Mouse (Mus musculus): ENCODE results near the gene Mapt. TPM values are rescaled to one million over a fixed set of nuclear protein-coding genes. Genes with fewer than 3 reads are reported as not detected.

Gene Mapt
- total and polyA plus RNA-seq, 3 experiments: 59.1 to 270 (median 95.3) TPM

GRCm38 (mm10) chr11:104275765-104276164 lies 44.6 kb downstream of the Mapt start:
- no peak for DNase-seq

GRCm38 (mm10) chr11:104278222-104278621 lies 47.0 kb downstream of the Mapt start:
- peak; percentile 87 for DNase-seq

GRCm38 (mm10) chr11:104279049-104279448 lies 47.9 kb downstream of the Mapt start:
- DNase-seq: no peak

DNA sequence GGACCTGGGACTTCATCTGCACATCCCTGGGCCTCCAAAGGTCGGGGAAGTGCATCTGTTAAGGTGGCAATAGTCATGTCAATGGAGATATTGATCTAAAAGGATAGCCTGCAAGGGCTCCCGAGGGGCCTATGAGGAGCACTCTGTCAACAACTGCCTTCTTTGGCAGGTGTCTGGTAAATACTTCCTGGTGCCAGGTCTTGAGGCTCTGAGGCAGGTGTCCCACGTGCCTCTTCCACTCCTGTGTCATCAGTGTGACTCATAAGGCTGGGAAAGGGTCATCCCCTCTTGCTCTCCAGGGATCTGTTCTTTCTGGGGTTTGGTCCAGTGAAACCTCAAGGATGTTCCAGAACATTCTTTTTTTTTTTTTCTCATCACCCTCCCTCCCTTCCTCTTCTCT lies 48.3 kb downstream of the Mapt start:
- DNase-seq: no peak

GRCm38 (mm10) chr11:104281501-104281900 lies 50.3 kb downstream of the Mapt start:
- DNase-seq: no peak

GRCm38 (mm10) chr11:104287113-104287512 lies 55.9 kb downstream of the Mapt start:
- DNase-seq: no peak

GRCm38 (mm10) chr11:104288835-104289198 lies 57.6 kb downstream of the Mapt start:
- no peak for DNase-seq

DNA sequence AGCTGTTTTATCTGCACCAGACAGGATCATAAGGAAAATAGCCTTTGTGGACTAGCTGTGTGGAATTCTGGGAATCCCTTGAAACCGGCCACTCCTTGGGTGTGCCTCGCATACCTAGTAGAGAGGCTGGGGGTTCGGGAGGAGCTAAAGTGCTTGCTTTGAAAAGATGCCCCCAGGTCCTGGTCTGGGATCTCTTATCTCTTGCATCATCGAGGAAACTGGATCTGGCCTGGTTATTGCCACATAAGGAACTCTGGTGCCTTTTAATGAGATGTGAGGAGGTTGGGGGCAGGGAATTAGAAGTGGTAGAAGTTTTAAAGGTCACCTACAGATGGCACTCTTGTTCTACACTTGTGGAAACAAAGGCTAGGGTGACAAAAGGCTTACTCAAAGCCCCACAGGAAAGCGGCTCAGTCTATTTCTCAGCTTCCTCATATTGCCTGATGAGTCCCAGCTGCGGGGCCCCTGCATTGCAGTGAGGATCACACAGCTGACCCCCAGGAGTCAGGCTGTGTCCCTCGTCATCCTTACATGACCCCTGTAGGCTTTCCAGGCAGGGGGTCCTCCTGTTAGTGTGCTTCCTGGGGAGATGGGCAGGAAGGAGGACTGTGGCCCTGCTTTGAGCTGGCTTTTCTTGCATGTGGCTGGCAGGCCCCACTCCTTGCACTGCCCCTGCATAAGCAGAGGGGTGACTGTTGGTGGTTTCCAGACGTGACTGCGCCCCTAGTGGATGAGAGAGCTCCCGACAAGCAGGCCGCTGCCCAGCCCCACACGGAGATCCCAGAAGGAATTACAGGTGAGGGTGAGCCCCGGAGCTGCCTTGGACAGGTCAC lies 58.2 kb downstream of the Mapt start:
- peak; percentile 70 for DNase-seq

DNA sequence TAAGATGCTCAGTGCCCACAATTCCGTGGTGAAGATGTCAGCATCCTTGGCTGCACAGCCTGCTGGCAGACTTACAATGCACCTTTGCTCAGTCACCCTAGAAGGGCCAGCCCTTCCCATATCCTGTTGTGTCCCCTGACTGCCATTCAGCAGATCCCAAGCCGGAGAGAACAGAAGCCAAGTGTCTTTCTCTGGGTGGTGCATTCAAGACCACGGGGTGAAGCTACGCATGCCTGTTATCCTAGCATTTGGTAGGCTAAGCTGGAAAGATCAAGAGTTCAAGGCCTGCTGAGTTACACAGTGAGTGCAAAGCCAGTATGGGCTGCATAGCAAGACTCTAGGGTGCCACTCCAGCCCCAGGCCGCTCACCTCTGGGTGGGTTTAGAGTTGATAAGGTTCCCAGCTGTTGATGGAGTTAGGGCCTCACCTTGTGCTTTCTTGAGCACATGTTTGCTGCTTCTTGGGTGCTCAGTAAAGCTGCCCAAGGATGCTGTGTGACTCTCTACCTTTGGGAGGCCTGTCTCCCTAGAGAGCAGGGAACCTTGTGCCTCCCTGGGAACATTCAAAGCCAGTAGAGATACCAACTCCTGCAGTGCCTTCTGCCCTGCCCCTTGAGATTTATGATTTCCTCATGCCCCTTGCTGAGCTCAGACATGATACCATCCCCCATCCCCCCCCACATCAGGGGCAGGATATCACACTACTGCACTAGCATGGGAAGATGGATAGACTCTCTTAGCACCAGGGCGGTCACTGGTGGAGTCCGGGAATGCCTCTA lies 61.4 kb downstream of the Mapt start:
- DNase-seq: no peak

GRCm38 (mm10) chr11:104293241-104293640 lies 62.1 kb downstream of the Mapt start:
- no peak for DNase-seq

- DNase-seq: no peak
Measured at GRCm38 (mm10) chr11:104295145-104295544, 64.0 kb downstream of the Mapt start.

GRCm38 (mm10) chr11:104295656-104296055 lies 64.5 kb downstream of the Mapt start:
- DNase-seq: no peak

GRCm38 (mm10) chr11:104297671-104298070 lies 66.5 kb downstream of the Mapt start:
- DNase-seq: peak; percentile 57

DNA sequence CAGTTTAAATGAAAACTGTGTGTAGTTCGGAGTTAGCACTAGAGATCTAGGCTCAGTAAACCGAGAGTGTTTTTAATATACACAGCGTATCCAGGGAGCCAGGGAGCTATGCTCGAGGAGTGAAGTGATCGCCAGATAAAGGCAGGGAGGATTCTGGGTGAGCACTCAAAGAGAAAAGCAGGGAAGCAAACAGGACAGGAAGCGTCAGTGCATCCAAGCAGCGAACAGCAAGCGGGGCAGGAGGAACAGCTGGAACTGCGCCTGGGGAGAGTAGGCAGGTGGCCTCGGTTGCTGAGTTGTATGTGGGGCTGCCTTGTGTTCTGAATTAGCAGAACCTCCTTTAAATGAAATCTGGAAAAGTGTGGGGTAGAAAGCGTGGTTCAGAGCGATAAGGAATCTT lies 71.4 kb downstream of the Mapt start:
- no peak for DNase-seq

- DNase-seq: peak; percentile 62
Measured at GRCm38 (mm10) chr11:104303088-104303960, 72.1 kb downstream of the Mapt start.

DNA sequence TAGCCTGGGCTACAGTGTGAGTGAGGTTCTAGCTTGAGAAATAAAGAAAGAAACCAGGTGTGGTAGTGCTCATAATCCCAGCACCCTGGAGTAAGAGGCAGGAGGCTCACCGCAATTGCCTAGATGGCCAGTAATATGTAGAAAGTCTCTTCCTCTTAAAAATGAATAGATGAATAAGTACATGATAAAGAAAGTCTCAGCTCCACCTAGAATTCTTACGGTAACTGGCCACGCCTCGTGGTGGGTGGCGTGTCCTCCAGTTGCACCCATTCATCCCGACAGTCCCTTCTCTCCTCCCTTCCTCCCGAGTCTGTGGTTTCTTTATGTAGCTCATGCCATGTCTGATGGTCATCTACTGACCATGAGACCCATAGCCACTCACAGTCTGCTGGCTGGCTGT lies 74.5 kb downstream of the Mapt start:
- no peak for DNase-seq

DNA sequence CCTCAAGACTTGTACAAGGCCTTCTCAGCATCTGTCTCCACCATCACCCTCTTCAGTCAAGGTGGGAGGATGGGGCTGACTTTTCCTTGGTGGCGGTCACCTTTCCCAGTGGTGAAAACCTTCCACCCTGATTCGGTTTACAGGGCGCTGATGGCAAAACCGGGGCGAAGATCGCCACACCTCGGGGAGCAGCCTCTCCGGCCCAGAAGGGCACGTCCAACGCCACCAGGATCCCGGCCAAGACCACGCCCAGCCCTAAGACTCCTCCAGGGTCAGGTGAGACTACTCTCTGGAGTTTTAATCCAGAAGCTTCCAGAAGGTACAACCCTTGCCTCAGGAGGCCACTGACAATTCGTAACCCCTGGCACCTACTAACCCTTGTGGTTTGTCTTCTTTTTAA lies 75.3 kb downstream of the Mapt start:
- DNase-seq: peak; percentile 35

- peak; percentile 28 for DNase-seq
Measured at GRCm38 (mm10) chr11:104307136-104307535, 75.9 kb downstream of the Mapt start.

DNA sequence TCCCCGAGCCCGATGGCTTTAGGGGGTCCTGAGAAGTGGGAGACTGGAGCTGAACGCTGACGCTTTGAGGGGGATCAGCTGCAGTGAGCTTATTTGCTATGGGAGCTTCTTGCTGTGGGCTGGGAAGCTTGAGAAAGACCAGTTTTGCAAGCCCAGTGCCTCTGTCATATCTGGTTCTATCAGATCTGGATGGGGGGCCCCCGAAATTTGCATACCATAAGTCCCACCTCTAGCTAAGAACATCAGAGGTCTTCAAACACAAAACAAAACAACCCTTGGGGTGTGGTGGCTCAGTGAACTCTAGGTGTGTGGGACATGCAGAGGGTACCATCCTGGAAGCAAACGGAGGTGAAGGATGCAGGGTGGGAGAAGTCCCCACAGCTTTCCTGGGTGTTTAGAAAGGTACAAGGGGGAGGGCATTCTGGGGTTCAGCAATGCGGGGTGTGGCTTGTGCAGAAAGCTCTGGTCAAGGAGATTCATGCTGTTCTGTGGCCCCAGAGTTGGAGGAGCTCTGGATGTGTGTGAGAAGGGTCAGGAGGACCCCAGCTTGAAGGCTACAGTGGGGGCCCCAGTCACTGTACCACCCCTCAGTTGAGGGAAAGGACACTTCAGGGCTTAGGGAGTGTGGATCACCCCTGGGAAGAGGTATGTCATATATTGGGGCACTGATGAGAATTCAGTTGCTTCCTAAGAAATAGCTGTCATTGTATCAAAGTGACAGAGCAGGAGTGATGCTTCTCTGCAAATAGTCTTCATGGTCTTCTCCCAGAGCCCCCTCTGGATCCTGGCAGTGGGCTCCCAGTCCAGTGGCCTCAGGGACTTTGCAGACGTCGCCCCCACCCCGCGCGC lies 78.4 kb downstream of the Mapt start:
- no peak for DNase-seq

GRCm38 (mm10) chr11:104310226-104310887 lies 79.2 kb downstream of the Mapt start:
- DNase-seq: no peak

DNA sequence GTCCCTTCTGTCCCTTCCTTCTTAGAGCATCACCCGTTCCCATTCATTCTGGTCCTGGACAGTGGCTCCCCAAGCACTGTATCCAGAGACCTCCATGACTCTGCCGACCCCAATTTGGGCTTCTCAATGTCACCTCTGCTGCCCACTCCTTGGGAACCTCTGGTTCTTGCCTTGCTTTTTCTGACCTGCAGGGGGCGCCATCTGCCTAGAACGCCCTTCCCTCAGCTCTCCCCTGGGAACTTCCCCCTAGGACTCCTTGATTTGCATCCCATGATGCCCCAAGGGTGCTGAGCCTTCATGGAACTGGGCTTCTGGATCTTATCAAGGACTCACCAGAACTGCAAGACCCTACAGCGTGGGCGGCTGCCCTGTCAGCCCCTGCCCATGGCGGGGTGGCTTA lies 80.5 kb downstream of the Mapt start:
- no peak for DNase-seq

Data from adrenal gland, adult 2 months (tissue).